Mouse (Mus musculus) hindbrain, embryonic 12.5 days (tissue): ENCODE results near the gene Klhl21. TPM values are rescaled to one million over a fixed set of nuclear protein-coding genes. Genes with fewer than 3 reads are reported as not detected.

Experiments used
- ATAC-seq: fragments of 200-750 bp; cut with Nextera tagmentation; 2 replicates; pipeline ENCODE4 v1.8.0; 2017; ENCODE audit warnings: moderate TSS enrichment; ENCODE audit not compliant: low FRiP score
- H3K27ac ChIP-seq: fragments of 300-500 bp; sonication (generic); 2 replicates; pipeline ENCODE4 v1.5.1; 2016; ENCODE audit warnings: mild to moderate bottlenecking
- H3K27me3 ChIP-seq: fragments of 300-500 bp; sonication (generic); 2 replicates; pipeline ENCODE4 v1.6.1; 2016; ENCODE audit warnings: mild to moderate bottlenecking
- H3K36me3 ChIP-seq: fragments of 300-500 bp; sonication (generic); 2 replicates; pipeline ENCODE4 v1.6.1; 2016; ENCODE audit warnings: mild to moderate bottlenecking
- H3K4me1 ChIP-seq: fragments of 300-500 bp; sonication (generic); 2 replicates; pipeline ENCODE4 v1.6.1; 2016
- H3K4me2 ChIP-seq: fragments of 300-500 bp; sonication (generic); replicated peaks from 2 replicates; pipeline ENCODE4 v1.6.1; 2016; ENCODE audit warnings: mild to moderate bottlenecking
- H3K4me3 ChIP-seq: fragments of 300-500 bp; sonication (generic); 2 replicates; pipeline ENCODE4 v1.5.1; 2016; ENCODE audit warnings: mild to moderate bottlenecking
- H3K9ac ChIP-seq: fragments of 300-500 bp; sonication (generic); 2 replicates; pipeline ENCODE4 v1.6.1; 2016; ENCODE audit warnings: mild to moderate bottlenecking, moderate library complexity
- H3K9me3 ChIP-seq: fragments of 300-500 bp; sonication (generic); replicated peaks from 2 replicates; pipeline ENCODE4 v1.6.1; 2016; ENCODE audit warnings: mild to moderate bottlenecking
- WGBS: fragments of 180-500 bp; shearing (Covaris S2); methylation state at CpG from one replicate; pipeline ENCODE4 v1.1.7; 2016; 5-methylcytosine and 5-hydroxymethylcytosine counted together
- polyA plus RNA-seq: library from polyadenylated mRNA; unstranded; fragments of >200 nt; fragmentation: Nextera tagmentation; extraction: Ambion mirVana; gene quantifications from 2 replicates; pipeline ENCODE4 v1.2.1, GENCODE M21; 2016

Gene Klhl21
- polyA plus RNA-seq, 1 experiment from 2014 or later, result 8.0 TPM

- Histone ChIP-seq H3K4me1 (peaks cover 36% of the 10 kb centered on the region), H3K4me3 (no peak overlapping the region), H3K27ac (no peak overlapping the region), H3K9ac (no peak overlapping the region; the same call in 1 of the 2 replicates), H3K4me2 (no peak overlapping the region), H3K27me3 (no peaks in the 10 kb centered on the region), H3K9me3 (no peaks in the 10 kb centered on the region), H3K36me3 (peaks cover 27% of the 10 kb centered on the region)
- WGBS, result 45% methylated on average over 10 of the region's 10 CpGs
- no peak for ATAC-seq
These were observed 22.7 kb upstream of the Klhl21 start for GRCm38 (mm10) chr4:151985886-151986285.

GRCm38 (mm10) chr4:151986650-151987049 lies 22.0 kb upstream of the Klhl21 start:
- Histone ChIP-seq H3K4me2 (no peak overlapping the region), H3K9me3 (no peaks in the 10 kb centered on the region), H3K36me3 (peaks cover 31% of the 10 kb centered on the region), H3K4me1 (peaks cover 36% of the 10 kb centered on the region), H3K27me3 (no peaks in the 10 kb centered on the region), H3K9ac (peak overlapping the region; percentile 37), H3K27ac (no peak overlapping the region), H3K4me3 (no peak overlapping the region)
- 68% methylated on average over 8 of the region's 8 CpGs for WGBS
- no peak for ATAC-seq

GRCm38 (mm10) chr4:151988014-151988341 lies 20.6 kb upstream of the Klhl21 start:
- peaks cover 33% of the 10 kb centered on the region for H3K36me3 ChIP-seq
- peaks cover 33% of the 10 kb centered on the region for H3K4me1 ChIP-seq
- 30% methylated on average over 10 of the region's 10 CpGs for WGBS
- H3K27me3 ChIP-seq, result no peaks in the 10 kb centered on the region
- peak overlapping the region; percentile 91 for H3K9ac ChIP-seq
- H3K9me3 ChIP-seq, result no peaks in the 10 kb centered on the region
- ATAC-seq, result no peak
- H3K27ac ChIP-seq, result no peak overlapping the region
- H3K4me3 ChIP-seq, result peak overlapping the region; percentile 67
- peak overlapping the region; percentile 71 for H3K4me2 ChIP-seq

GRCm38 (mm10) chr4:151988342-151989109 lies 20.1 kb upstream of the Klhl21 start, which contains the start of gene Thap3:
Thap3 (minus strand) TSS chr4:151988997.
- H3K9ac ChIP-seq, result peak within 1 kb of the TSS; percentile 91
- H3K4me3 ChIP-seq, result peak within 1 kb of the TSS; percentile 67
- peaks cover 29% of the 10 kb centered on the region for H3K36me3 ChIP-seq
- H3K27me3 ChIP-seq, result no peaks in the 10 kb centered on the region
- peaks cover 30% of the 10 kb centered on the region for H3K4me1 ChIP-seq
- no peaks in the 10 kb centered on the region for H3K9me3 ChIP-seq
- 1% methylated on average over 54 of the region's 54 CpGs for WGBS
- ATAC-seq, result peak; percentile 75
- H3K27ac ChIP-seq, result peak within 1 kb of the TSS; percentile 70; the same call in 1 of the 2 replicates
- peak within 1 kb of the TSS; percentile 71 for H3K4me2 ChIP-seq

GRCm38 (mm10) chr4:151989110-151989488 lies 19.5 kb upstream of the Klhl21 start:
- H3K27ac ChIP-seq, result no peak overlapping the region
- peak; percentile 53 for ATAC-seq

GRCm38 (mm10) chr4:151992091-151992490 lies 16.5 kb upstream of the Klhl21 start:
- WGBS, result 92% methylated on average over 9 of the region's 9 CpGs
- Histone ChIP-seq H3K4me1 (peaks cover 29% of the 10 kb centered on the region), H3K4me3 (no peak overlapping the region), H3K4me2 (no peak overlapping the region), H3K27me3 (no peaks in the 10 kb centered on the region), H3K9ac (no peak overlapping the region), H3K36me3 (peaks cover 29% of the 10 kb centered on the region), H3K27ac (no peak overlapping the region), H3K9me3 (no peaks in the 10 kb centered on the region)
- ATAC-seq, result no peak

More at GRCm38 (mm10) chr4:151989110-151989488, 19.5 kb upstream of the Klhl21 start:
- Histone ChIP-seq H3K4me1 (peaks cover 32% of the 10 kb centered on the region), H3K27me3 (no peaks in the 10 kb centered on the region), H3K9me3 (no peaks in the 10 kb centered on the region), H3K9ac (peak overlapping the region; percentile 91), H3K4me3 (peak overlapping the region; percentile 67), H3K4me2 (peak overlapping the region; percentile 71), H3K36me3 (peaks cover 29% of the 10 kb centered on the region)
- 35% methylated on average over 6 of the region's 6 CpGs for WGBS

GRCm38 (mm10) chr4:151993035-151993434 lies 15.6 kb upstream of the Klhl21 start:
- Histone ChIP-seq H3K4me2 (no peak overlapping the region), H3K27ac (no peak overlapping the region), H3K27me3 (no peaks in the 10 kb centered on the region), H3K9ac (no peak overlapping the region), H3K9me3 (no peaks in the 10 kb centered on the region), H3K36me3 (peaks cover 29% of the 10 kb centered on the region), H3K4me3 (no peak overlapping the region), H3K4me1 (peaks cover 26% of the 10 kb centered on the region)
- ATAC-seq, result no peak
- 91% methylated on average over 6 of the region's 6 CpGs for WGBS

- Histone ChIP-seq H3K36me3 (peaks cover 29% of the 10 kb centered on the region), H3K9ac (peak overlapping the region; percentile 97), H3K4me3 (peak overlapping the region; percentile 99), H3K27ac (peak overlapping the region; percentile 83), H3K4me2 (peak overlapping the region; percentile 87), H3K4me1 (peaks cover 19% of the 10 kb centered on the region), H3K27me3 (no peaks in the 10 kb centered on the region), H3K9me3 (no peaks in the 10 kb centered on the region)
- 1% methylated on average over 60 of the region's 61 CpGs for WGBS
- ATAC-seq, result no peak
These were observed 14.1 kb upstream of the Klhl21 start for GRCm38 (mm10) chr4:151994228-151995171.

- Histone ChIP-seq H3K4me3 (peak overlapping the region; percentile 99), H3K27ac (peak overlapping the region; percentile 83), H3K9ac (peak overlapping the region; percentile 97), H3K4me1 (peaks cover 19% of the 10 kb centered on the region), H3K36me3 (peaks cover 21% of the 10 kb centered on the region), H3K9me3 (no peaks in the 10 kb centered on the region), H3K4me2 (peak overlapping the region; percentile 87), H3K27me3 (no peaks in the 10 kb centered on the region)
- ATAC-seq, result peak; percentile 17
- WGBS, result under 1% methylated on average over 61 of the region's 111 CpGs
These were observed 13.0 kb upstream of the Klhl21 start for GRCm38 (mm10) chr4:151995371-151996172.

GRCm38 (mm10) chr4:151996173-151996950 lies 12.2 kb upstream of the Klhl21 start, which contains the start of gene Phf13:
Phf13 (minus strand) TSS chr4:151996258.
- peak within 1 kb of the TSS; percentile 84 for H3K27ac ChIP-seq
- no peaks in the 10 kb centered on the region for H3K27me3 ChIP-seq
- peak within 1 kb of the TSS; percentile 99 for H3K4me3 ChIP-seq
- peak within 1 kb of the TSS; percentile 87 for H3K4me2 ChIP-seq
- peak within 1 kb of the TSS; percentile 97 for H3K9ac ChIP-seq
- ATAC-seq, result peak; percentile 97
- under 1% methylated on average over 79 of the region's 94 CpGs for WGBS
- H3K4me1 ChIP-seq, result peaks cover 19% of the 10 kb centered on the region
- H3K9me3 ChIP-seq, result no peaks in the 10 kb centered on the region
- peaks cover 14% of the 10 kb centered on the region for H3K36me3 ChIP-seq

- Histone ChIP-seq H3K9ac (peak overlapping the region; percentile 72), H3K9me3 (no peaks in the 10 kb centered on the region), H3K27me3 (no peaks in the 10 kb centered on the region), H3K4me2 (peak overlapping the region; percentile 49), H3K4me3 (peak overlapping the region; percentile 99), H3K4me1 (peaks cover 19% of the 10 kb centered on the region), H3K36me3 (peaks cover 8% of the 10 kb centered on the region), H3K27ac (peak overlapping the region; percentile 84)
- no peak for ATAC-seq
- WGBS, result 5% methylated on average over 13 of the region's 13 CpGs
These were observed 11.7 kb upstream of the Klhl21 start for GRCm38 (mm10) chr4:151996951-151997222.
